Mouse (Mus musculus) midbrain, embryonic 12.5 days (tissue): ENCODE data around the gene Pepd. TPM values are rescaled to one million over a fixed set of nuclear protein-coding genes. Genes with fewer than 3 reads are reported as not detected.

ENCODE experiments used
- ATAC-seq: fragments of 200-750 bp; cut with Nextera tagmentation; 2 replicates; pipeline ENCODE4 v1.8.0; 2017; ENCODE audit warnings: low read depth, moderate TSS enrichment, moderate library complexity; ENCODE audit not compliant: low FRiP score
- H3K27ac ChIP-seq: fragments of 300-500 bp; sonication (generic); replicated peaks from 2 replicates; pipeline ENCODE4 v1.5.1; 2016; ENCODE audit warnings: mild to moderate bottlenecking
- H3K27me3 ChIP-seq: fragments of 300-500 bp; sonication (generic); 2 replicates; pipeline ENCODE4 v1.6.1; 2016; ENCODE audit warnings: mild to moderate bottlenecking
- H3K36me3 ChIP-seq: fragments of 300-500 bp; sonication (generic); 2 replicates; pipeline ENCODE4 v1.6.1; 2016
- H3K4me1 ChIP-seq: fragments of 300-500 bp; sonication (generic); 2 replicates; pipeline ENCODE4 v1.6.1; 2016
- H3K4me2 ChIP-seq: fragments of 300-500 bp; sonication (generic); replicated peaks from 2 replicates; pipeline ENCODE4 v1.6.1; 2016; ENCODE audit warnings: mild to moderate bottlenecking, moderate library complexity
- H3K4me3 ChIP-seq: fragments of 300-500 bp; sonication (generic); 2 replicates; pipeline ENCODE4 v1.5.1; 2016; ENCODE audit warnings: mild to moderate bottlenecking
- H3K9ac ChIP-seq: fragments of 300-500 bp; sonication (generic); replicated peaks from 2 replicates; pipeline ENCODE4 v1.6.1; 2016; ENCODE audit warnings: mild to moderate bottlenecking, moderate library complexity
- H3K9me3 ChIP-seq: fragments of 300-500 bp; sonication (generic); 2 replicates; pipeline ENCODE4 v1.6.1; 2016; ENCODE audit warnings: mild to moderate bottlenecking
- WGBS: fragments of 180-500 bp; shearing (Covaris S2); methylation state at CpG from one replicate; pipeline ENCODE4 v1.1.7; 2016; 5-methylcytosine and 5-hydroxymethylcytosine counted together
- polyA plus RNA-seq: library from polyadenylated mRNA; unstranded; fragments of >200 nt; fragmentation: Nextera tagmentation; extraction: Ambion mirVana; gene quantifications from 2 replicates; pipeline ENCODE4 v1.2.1, GENCODE M21; 2016

The Pepd gene
- polyA plus RNA-seq, 1 experiment from 2014 or later = 59.1 TPM

GRCm38 (mm10) chr7:35053161-35053560, 141.0 kb downstream of the Pepd start:
- Histone ChIP-seq H3K9me3 (no peaks in the 10 kb centered on the region), H3K27me3 (peaks cover 6% of the 10 kb centered on the region), H3K27ac (no peak overlapping the region), H3K36me3 (peaks cover 10% of the 10 kb centered on the region), H3K9ac (no peak overlapping the region), H3K4me3 (no peak overlapping the region), H3K4me2 (no peak overlapping the region), H3K4me1 (peaks cover 23% of the 10 kb centered on the region)
- no peak for ATAC-seq
- 94% methylated on average over 3 of the region's 3 CpGs for WGBS

GRCm38 (mm10) chr7:35054286-35054685, 142.1 kb downstream of the Pepd start:
- Histone ChIP-seq H3K4me3 (no peak overlapping the region), H3K27me3 (peaks cover 6% of the 10 kb centered on the region), H3K9me3 (no peaks in the 10 kb centered on the region), H3K9ac (no peak overlapping the region), H3K4me1 (peaks cover 23% of the 10 kb centered on the region), H3K27ac (no peak overlapping the region), H3K4me2 (0 out of 2 replicates have a peak overlapping the region, but pooled peaks have one; percentile 85), H3K36me3 (peaks cover 10% of the 10 kb centered on the region)
- 87% methylated on average over 1 of the region's 1 CpGs for WGBS
- no peak for ATAC-seq

- WGBS = 62% methylated on average over 2 of the region's 2 CpGs
Observed at GRCm38 (mm10) chr7:35054977-35055618, 142.9 kb downstream of the Pepd start.

GRCm38 (mm10) chr7:35055619-35056435, 143.6 kb downstream of the Pepd start:
- H3K9ac ChIP-seq = peak overlapping the region; percentile 98
- peak overlapping the region; percentile 85 for H3K27ac ChIP-seq
- peaks cover 6% of the 10 kb centered on the region for H3K27me3 ChIP-seq
- peak; percentile 91 for ATAC-seq
- peak overlapping the region; percentile 97 for H3K4me3 ChIP-seq
- H3K4me2 ChIP-seq = peak overlapping the region; percentile 85
- H3K36me3 ChIP-seq = no peaks in the 10 kb centered on the region
- no peaks in the 10 kb centered on the region for H3K9me3 ChIP-seq
- H3K4me1 ChIP-seq = peaks cover 23% of the 10 kb centered on the region
- WGBS = under 1% methylated on average over 72 of the region's 77 CpGs

More at GRCm38 (mm10) chr7:35054977-35055618, 142.9 kb downstream of the Pepd start:
- Histone ChIP-seq H3K9me3 (no peaks in the 10 kb centered on the region), H3K4me2 (peak overlapping the region; percentile 85), H3K27me3 (peaks cover 6% of the 10 kb centered on the region), H3K9ac (peak overlapping the region; percentile 98), H3K27ac (no peak overlapping the region), H3K4me1 (peaks cover 23% of the 10 kb centered on the region), H3K4me3 (peak overlapping the region; percentile 97), H3K36me3 (peaks cover 6% of the 10 kb centered on the region)
- no peak for ATAC-seq

GRCm38 (mm10) chr7:35056436-35056864, 144.3 kb downstream of the Pepd start, which contains the start of gene Cebpg:
Gene Cebpg, minus strand, starts transcription at chr7:35056573.
- no peaks in the 10 kb centered on the region for H3K36me3 ChIP-seq
- H3K9ac ChIP-seq = peak within 1 kb of the TSS; percentile 98
- peak; percentile 99 for ATAC-seq

GRCm38 (mm10) chr7:35056999-35057398, 144.8 kb downstream of the Pepd start:
- peaks cover 6% of the 10 kb centered on the region for H3K27me3 ChIP-seq
- H3K27ac ChIP-seq = 0 out of 2 replicates have a peak overlapping the region, but pooled peaks have one; percentile 25
- no peaks in the 10 kb centered on the region for H3K9me3 ChIP-seq
- H3K36me3 ChIP-seq = no peaks in the 10 kb centered on the region
- 27% methylated on average over 10 of the region's 10 CpGs for WGBS
- H3K4me3 ChIP-seq = peak overlapping the region; percentile 97
- ATAC-seq = peak; percentile 11; the same call in 1 of the 2 replicates
- peak overlapping the region; percentile 85 for H3K4me2 ChIP-seq
- peaks cover 23% of the 10 kb centered on the region for H3K4me1 ChIP-seq
- peak overlapping the region; percentile 98 for H3K9ac ChIP-seq

More at GRCm38 (mm10) chr7:35056436-35056864, 144.3 kb downstream of the Pepd start, which contains the start of gene Cebpg:
- H3K27ac ChIP-seq = peak within 1 kb of the TSS; percentile 85
- peak within 1 kb of the TSS; percentile 97 for H3K4me3 ChIP-seq
- H3K9me3 ChIP-seq = no peaks in the 10 kb centered on the region
- under 1% methylated on average over 52 of the region's 53 CpGs for WGBS
- peaks cover 23% of the 10 kb centered on the region for H3K4me1 ChIP-seq
- peak within 1 kb of the TSS; percentile 85 for H3K4me2 ChIP-seq
- peaks cover 6% of the 10 kb centered on the region for H3K27me3 ChIP-seq

GRCm38 (mm10) chr7:35057569-35057968, 145.4 kb downstream of the Pepd start:
- Histone ChIP-seq H3K4me1 (peaks cover 23% of the 10 kb centered on the region), H3K9me3 (no peaks in the 10 kb centered on the region), H3K36me3 (no peaks in the 10 kb centered on the region), H3K27ac (no peak overlapping the region), H3K27me3 (peaks cover 6% of the 10 kb centered on the region), H3K4me2 (no peak overlapping the region), H3K4me3 (no peak overlapping the region), H3K9ac (no peak overlapping the region)
- 86% methylated on average over 4 of the region's 4 CpGs for WGBS
- ATAC-seq = no peak

- H3K36me3 ChIP-seq = no peaks in the 10 kb centered on the region
- ATAC-seq = no peak
- no peak overlapping the region for H3K27ac ChIP-seq
- no peak overlapping the region for H3K9ac ChIP-seq
- WGBS = 75% methylated on average over 1 of the region's 1 CpGs
- peaks cover 6% of the 10 kb centered on the region for H3K27me3 ChIP-seq
- H3K9me3 ChIP-seq = no peaks in the 10 kb centered on the region
- H3K4me3 ChIP-seq = no peak overlapping the region
- H3K4me1 ChIP-seq = peaks cover 23% of the 10 kb centered on the region
- no peak overlapping the region for H3K4me2 ChIP-seq
Observed at GRCm38 (mm10) chr7:35058329-35058728, 146.2 kb downstream of the Pepd start.

GRCm38 (mm10) chr7:35059467-35059866, 147.3 kb downstream of the Pepd start:
- no peaks in the 10 kb centered on the region for H3K9me3 ChIP-seq
- no peak overlapping the region for H3K27ac ChIP-seq
- H3K9ac ChIP-seq = no peak overlapping the region
- H3K4me1 ChIP-seq = peaks cover 16% of the 10 kb centered on the region
- H3K27me3 ChIP-seq = peaks cover 6% of the 10 kb centered on the region
- WGBS = 68% methylated on average over 5 of the region's 5 CpGs
- H3K4me3 ChIP-seq = no peak overlapping the region
- H3K36me3 ChIP-seq = no peaks in the 10 kb centered on the region
- no peak for ATAC-seq
- H3K4me2 ChIP-seq = no peak overlapping the region

- ATAC-seq = no peak
- no peak overlapping the region for H3K4me2 ChIP-seq
- no peak overlapping the region for H3K27ac ChIP-seq
- no peak overlapping the region for H3K4me3 ChIP-seq
- H3K4me1 ChIP-seq = no peaks in the 10 kb centered on the region
- no peaks in the 10 kb centered on the region for H3K36me3 ChIP-seq
- H3K9ac ChIP-seq = no peak overlapping the region
- no peaks in the 10 kb centered on the region for H3K9me3 ChIP-seq
- no peaks in the 10 kb centered on the region for H3K27me3 ChIP-seq
- 86% methylated on average over 14 of the region's 14 CpGs for WGBS
Observed at GRCm38 (mm10) chr7:35064286-35065258, 152.4 kb downstream of the Pepd start.

GRCm38 (mm10) chr7:35065958-35066357, 153.8 kb downstream of the Pepd start:
- no peak for ATAC-seq
- H3K9me3 ChIP-seq = no peaks in the 10 kb centered on the region
- H3K9ac ChIP-seq = no peak overlapping the region
- no peak overlapping the region for H3K4me3 ChIP-seq
- H3K4me1 ChIP-seq = no peaks in the 10 kb centered on the region
- no peaks in the 10 kb centered on the region for H3K36me3 ChIP-seq
- H3K27ac ChIP-seq = no peak overlapping the region
- 92% methylated on average over 3 of the region's 3 CpGs for WGBS
- 0 out of 2 replicates have a peak, but pooled peaks cover 2% of the 10 kb centered on the region for H3K27me3 ChIP-seq
- H3K4me2 ChIP-seq = no peak overlapping the region
